Mouse (Mus musculus) retina, embryonic 14.5 days (tissue): Measurements from ENCODE around the gene Ogfod2.

Experiments
- DNase-seq: peaks from one replicate; pipeline ENCODE4 v3.0.0-alpha.2; 2015; ENCODE audit warnings: low spot score

Gene Ogfod2

GRCm38 (mm10) chr5:124095077-124095581, 17.0 kb upstream of the Ogfod2 start:
- peak; percentile 20 for DNase-seq

GRCm38 (mm10) chr5:124095596-124096232, 16.4 kb upstream of the Ogfod2 start, which contains the start of gene Abcb9:
Gene Abcb9, minus strand, starts transcription at chr5:124095798.
- DNase-seq, result peak; percentile 88

- DNase-seq, result no peak
These were observed 13.2 kb upstream of the Ogfod2 start for GRCm38 (mm10) chr5:124098923-124099322.

GRCm38 (mm10) chr5:124100128-124101044, 11.7 kb upstream of the Ogfod2 start:
- DNase-seq, result no peak

GRCm38 (mm10) chr5:124102326-124102725, 9.8 kb upstream of the Ogfod2 start:
- DNase-seq, result no peak

- DNase-seq, result no peak
These were observed 9.1 kb upstream of the Ogfod2 start for GRCm38 (mm10) chr5:124103020-124103419.

- no peak for DNase-seq
These were observed 8.5 kb upstream of the Ogfod2 start for GRCm38 (mm10) chr5:124103552-124103951.

GRCm38 (mm10) chr5:124111077-124111741, 888 bp upstream of the Ogfod2 start:
- DNase-seq, result peak; percentile 72

- peak; percentile 44 for DNase-seq
These were observed 434 bp downstream of the Ogfod2 start for GRCm38 (mm10) chr5:124112531-124112930.

GRCm38 (mm10) chr5:124113030-124113429, 933 bp downstream of the Ogfod2 start:
- peak; percentile 56 for DNase-seq

- DNase-seq, result no peak
These were observed 2.4 kb downstream of the Ogfod2 start for GRCm38 (mm10) chr5:124114276-124115025.

GRCm38 (mm10) chr5:124115531-124115930, 3.4 kb downstream of the Ogfod2 start:
- DNase-seq, result no peak

- peak; percentile 85 for DNase-seq
These were observed 4.1 kb downstream of the Ogfod2 start, which contains the start of gene Arl6ip4 for GRCm38 (mm10) chr5:124115990-124116845. Gene Arl6ip4, plus strand, starts transcription at chr5:124116089.

- no peak for DNase-seq
These were observed 7.1 kb downstream of the Ogfod2 start for GRCm38 (mm10) chr5:124119204-124119603.

GRCm38 (mm10) chr5:124122357-124122756, 10.3 kb downstream of the Ogfod2 start:
- no peak for DNase-seq

- no peak for DNase-seq
These were observed 13.0 kb downstream of the Ogfod2 start for GRCm38 (mm10) chr5:124125093-124125492.

- DNase-seq, result no peak
These were observed 22.2 kb downstream of the Ogfod2 start for GRCm38 (mm10) chr5:124134261-124134660.

- no peak for DNase-seq
These were observed 26.0 kb downstream of the Ogfod2 start for GRCm38 (mm10) chr5:124138066-124138465.

- DNase-seq, result no peak
These were observed 36.9 kb downstream of the Ogfod2 start for GRCm38 (mm10) chr5:124149028-124149427.

- no peak for DNase-seq
These were observed 38.8 kb downstream of the Ogfod2 start for GRCm38 (mm10) chr5:124150895-124151294.

- no peak for DNase-seq
These were observed 40.6 kb downstream of the Ogfod2 start for GRCm38 (mm10) chr5:124152734-124153133.
